Mouse (Mus musculus): Measurements from ENCODE around the gene Hira. TPM values are rescaled to one million over a fixed set of nuclear protein-coding genes. Genes with fewer than 3 reads are reported as not detected.
A peak's percentile ranks its signal among the peaks of the same experiment; 100 is the strongest.
"Not testable (repeated sequence)": the region's sequence is repeated elsewhere in the genome, so short reads cannot be mapped to it uniquely, and the experiment has no call there.

Hira gene
- total RNA-seq, 2 experiments from 2014 or later = 93.7 to 103 TPM

GRCm38 (mm10) chr16:18895249-18895648 is 18.4 kb downstream of the Hira start:
- intact Hi-C loops (cut with DNase I) = no loop called here
- no peak for DNase-seq (ENCODE audit: extremely low spot score in 1 of 2, low spot score in 2 of 2)

DNA sequence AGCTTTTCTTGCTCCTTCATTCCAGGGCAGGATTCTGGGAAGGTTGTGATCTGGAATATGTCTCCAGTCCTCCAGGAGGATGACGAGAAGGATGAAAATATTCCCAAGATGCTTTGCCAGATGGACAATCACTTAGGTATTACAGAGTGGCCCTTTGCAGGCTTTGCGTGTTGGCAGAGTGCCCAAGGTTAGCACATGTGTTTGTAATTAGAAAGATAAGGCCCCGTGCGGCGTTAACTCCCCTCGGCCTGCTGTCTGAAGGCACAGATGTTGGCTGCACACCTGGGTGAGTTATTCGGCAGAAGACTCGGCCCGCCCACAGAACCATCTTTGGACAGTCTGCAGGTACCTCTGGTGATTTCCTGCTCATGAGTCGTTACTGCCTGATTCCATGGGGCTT is 19.6 kb downstream of the Hira start:
- peak in 1 of 2 experiments; percentile 29 for DNase-seq (ENCODE audit: extremely low spot score in 1 of 2, low spot score in 2 of 2)
- intact Hi-C loops (cut with DNase I) = no loop called here

- no peak for DNase-seq (ENCODE audit: extremely low spot score in 1 of 2, low spot score in 2 of 2)
- intact Hi-C loops (cut with DNase I) = no loop called here
Observed at GRCm38 (mm10) chr16:18905648-18906047, 28.8 kb downstream of the Hira start.

DNA sequence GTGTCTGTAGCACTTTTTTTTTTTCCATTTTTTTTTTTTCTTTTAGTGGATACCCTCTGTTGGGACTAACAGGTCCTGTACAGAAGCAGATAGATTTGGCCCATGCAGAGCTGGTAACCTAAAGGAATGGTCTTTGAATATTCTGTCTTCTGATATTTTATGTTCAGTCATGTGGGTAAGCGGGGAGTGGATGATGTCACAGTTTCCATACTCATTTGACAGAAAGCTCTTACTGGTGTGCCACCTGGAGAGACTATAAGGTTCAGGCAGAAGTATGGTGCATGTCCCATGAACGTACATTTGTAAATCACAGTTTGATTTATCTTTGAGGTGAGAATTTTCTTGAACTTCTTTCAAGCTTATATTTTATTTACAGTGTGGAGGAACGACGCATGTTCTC is 39.2 kb downstream of the Hira start:
- DNase-seq (ENCODE audit: extremely low spot score in 1 of 2, low spot score in 2 of 2) = no peak
- intact Hi-C loops (cut with DNase I) = no loop called here

DNA sequence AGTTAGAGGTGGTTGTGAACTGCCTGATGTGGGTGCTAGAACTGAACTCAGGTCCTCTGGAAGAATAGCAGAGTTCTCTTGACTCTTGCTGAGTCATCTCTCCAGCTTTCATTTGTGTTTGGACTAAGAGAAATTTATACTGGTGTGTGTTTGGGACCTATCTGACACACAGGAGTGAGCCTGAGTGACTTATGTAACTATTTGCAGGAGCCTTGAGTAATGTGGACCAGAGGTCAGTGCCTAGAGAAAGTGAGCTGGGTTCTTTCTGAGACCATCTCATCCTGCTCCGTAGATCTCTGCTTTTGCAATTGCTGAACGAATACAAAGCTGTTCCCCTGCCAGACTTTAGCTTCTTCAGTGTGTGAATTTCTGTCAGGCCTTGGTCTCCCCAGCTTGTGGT is 44.9 kb downstream of the Hira start:
- no peak for DNase-seq (ENCODE audit: extremely low spot score in 1 of 2, low spot score in 2 of 2)
- intact Hi-C loops (cut with DNase I) = no loop called here

DNA sequence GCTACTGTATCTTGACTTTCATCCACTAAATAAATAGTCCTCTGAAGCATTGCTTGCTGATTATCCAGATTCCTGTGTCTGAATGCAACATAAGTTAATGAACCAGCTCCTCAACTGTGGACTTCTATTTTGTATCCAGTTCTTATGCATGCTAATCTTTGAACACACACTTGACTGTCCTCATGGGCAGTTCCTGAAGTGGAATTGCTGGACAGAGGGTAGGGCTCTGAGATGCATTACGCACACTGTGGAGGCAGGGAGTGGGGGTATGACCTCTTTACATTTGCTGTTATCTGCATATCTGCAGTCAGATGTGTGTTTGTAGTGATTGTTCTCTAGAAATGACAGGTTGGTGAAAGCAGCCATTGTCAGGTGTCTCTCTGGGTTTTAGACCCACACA is 51.1 kb downstream of the Hira start:
- intact Hi-C loops (cut with DNase I) = no loop called here
- DNase-seq (ENCODE audit: extremely low spot score in 1 of 2, low spot score in 2 of 2) = no peak

DNA sequence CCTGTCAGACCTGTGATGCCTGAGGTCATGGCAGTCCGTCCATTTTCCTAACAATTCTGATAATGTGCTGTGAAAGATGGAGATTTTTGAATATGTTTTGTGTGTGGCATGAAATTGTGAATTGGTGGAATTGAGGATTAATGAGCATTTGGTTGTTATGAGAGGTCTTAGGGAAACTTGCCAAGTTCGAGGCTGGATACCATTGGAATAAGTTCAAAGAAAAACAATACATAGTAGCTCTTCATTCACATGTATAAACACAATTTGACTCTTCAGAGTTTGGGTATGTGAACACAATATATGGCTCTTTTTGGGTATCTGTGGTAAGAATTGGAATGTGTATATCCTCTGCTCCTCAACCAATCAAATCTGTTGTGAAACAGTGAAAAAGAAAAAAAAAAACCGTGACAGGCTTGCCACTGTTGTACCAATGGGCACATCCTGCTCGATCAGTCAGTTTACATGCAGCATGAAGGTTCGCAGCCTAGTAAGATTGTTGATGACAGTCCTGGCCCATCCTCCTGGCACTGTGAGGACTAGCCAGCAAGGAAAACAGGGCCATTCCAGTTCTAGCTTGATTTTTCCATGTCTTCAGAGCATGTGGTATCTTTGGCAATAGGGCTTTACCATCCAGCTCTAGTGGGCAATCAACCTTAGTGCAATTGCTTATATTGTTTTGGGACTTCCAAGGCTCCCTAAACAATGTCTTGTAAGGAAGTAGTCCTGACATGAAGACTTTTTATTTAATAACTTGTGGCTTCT is 61.7 kb downstream of the Hira start:
- DNase-seq (ENCODE audit: extremely low spot score in 1 of 2, low spot score in 2 of 2) = no peak
- intact Hi-C loops (cut with DNase I) = no loop called here

DNA sequence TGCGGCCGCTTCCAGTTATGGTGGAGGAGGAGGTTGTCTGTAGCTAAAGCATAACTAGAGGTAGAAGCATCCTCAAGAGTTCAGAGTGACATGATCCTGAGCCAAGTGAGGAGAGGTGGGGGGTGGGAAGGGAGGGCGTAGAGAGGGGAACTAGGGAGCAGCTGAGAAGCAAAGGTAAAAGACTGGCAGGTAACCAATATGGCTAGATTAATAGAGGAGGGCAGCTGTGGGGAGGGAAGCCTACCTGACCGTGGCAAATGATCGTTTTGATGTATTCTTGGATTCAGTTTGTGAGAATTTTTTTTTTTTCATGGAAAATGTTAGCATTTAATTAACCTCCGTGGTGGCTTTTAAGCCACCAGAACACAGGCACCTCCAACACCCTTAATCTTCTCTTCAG is 67.1 kb downstream of the Hira start:
- no peak for DNase-seq (ENCODE audit: extremely low spot score in 1 of 2, low spot score in 2 of 2)
- intact Hi-C loops (cut with DNase I) = no loop called here

DNA sequence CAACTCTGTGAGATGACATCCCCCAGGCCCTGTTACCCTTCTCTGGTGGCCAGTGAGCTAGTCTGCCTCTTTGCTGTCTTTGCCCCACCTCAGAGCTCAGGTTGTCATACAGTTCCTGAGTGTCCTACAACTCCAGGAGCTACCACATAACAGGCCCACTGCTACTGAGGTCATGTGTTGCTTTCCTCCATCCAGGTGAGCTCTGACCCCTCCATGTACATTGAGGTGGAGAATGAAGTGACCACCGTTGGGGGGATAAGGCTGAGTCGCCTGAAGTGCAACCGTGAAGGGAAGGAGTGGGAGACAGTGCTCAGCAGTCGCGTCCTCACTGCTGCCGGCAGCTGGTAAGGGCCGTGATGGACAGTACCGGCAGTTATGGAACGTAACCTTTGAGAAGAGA is 72.1 kb downstream of the Hira start:
- intact Hi-C loops (cut with DNase I) = no loop called here
- no peak for DNase-seq (ENCODE audit: extremely low spot score in 1 of 2, low spot score in 2 of 2)

- no peak for DNase-seq (ENCODE audit: extremely low spot score in 1 of 2, low spot score in 2 of 2)
- intact Hi-C loops (cut with DNase I) = no loop called here
Observed at GRCm38 (mm10) chr16:18950351-18950750, 73.5 kb downstream of the Hira start.

DNA sequence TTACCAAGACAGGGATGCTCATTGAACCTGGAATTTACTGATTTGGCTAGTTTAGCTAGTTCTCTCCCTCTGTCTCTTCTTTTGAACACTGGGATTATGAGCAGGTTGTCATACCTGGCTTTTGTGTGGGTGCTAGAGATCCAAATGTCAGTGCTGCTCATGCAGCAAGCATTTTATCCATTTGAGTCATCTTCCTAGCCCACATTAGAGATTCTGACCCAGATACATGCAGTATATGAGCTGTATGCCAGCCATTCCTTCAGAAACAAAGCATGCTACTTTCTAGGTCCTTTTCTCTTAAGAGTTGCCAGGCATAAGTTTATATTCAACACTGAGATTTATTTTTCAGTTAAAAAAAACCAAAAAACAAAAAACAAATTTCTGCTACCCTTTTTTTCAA is 76.0 kb downstream of the Hira start:
- intact Hi-C loops (cut with DNase I) = no loop called here
- DNase-seq (ENCODE audit: extremely low spot score in 1 of 2, low spot score in 2 of 2) = no peak

DNA sequence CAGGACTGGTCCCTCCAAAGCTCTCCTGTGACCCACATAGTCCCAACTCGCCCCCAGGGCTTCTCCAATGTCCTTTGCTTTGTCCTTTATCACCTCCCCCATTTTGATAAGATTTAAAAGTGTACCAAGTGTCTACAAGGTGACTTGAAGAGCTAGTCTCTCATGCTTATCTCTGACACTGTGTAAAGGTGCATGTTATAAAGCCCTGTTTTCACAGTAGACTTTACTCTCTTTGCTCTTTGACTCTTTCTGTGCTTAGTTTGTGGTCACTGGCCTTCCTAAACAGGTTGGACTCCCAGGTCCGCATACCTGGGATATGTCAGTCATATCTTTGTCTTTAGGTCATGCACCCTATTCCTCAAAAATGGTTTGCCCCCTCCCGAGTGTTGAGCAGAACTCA is 78.2 kb downstream of the Hira start:
- no peak for DNase-seq (ENCODE audit: extremely low spot score in 1 of 2, low spot score in 2 of 2)
- intact Hi-C loops (cut with DNase I) = no loop called here

DNA sequence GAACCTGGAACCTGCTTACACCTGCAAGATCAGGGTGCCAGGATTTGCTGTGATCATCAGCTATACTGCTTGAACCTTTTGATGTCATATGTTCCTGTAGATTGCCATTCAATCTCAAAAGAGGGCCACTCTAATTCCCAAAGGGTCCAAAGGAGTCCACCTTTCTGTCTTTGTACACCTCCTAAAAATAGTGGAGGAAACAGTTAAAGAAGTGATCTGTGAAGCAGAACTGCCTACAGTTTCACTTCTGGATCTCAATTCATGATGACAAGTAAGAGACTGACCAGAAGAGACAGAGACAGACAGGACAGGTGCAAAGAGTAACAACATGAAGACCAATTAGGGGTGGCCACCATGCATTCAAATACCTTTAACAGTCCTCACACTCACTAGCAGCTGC is 86.6 kb downstream of the Hira start:
- no peak for DNase-seq (ENCODE audit: extremely low spot score in 1 of 2, low spot score in 2 of 2)
- intact Hi-C loops (cut with DNase I) = no loop called here

DNA sequence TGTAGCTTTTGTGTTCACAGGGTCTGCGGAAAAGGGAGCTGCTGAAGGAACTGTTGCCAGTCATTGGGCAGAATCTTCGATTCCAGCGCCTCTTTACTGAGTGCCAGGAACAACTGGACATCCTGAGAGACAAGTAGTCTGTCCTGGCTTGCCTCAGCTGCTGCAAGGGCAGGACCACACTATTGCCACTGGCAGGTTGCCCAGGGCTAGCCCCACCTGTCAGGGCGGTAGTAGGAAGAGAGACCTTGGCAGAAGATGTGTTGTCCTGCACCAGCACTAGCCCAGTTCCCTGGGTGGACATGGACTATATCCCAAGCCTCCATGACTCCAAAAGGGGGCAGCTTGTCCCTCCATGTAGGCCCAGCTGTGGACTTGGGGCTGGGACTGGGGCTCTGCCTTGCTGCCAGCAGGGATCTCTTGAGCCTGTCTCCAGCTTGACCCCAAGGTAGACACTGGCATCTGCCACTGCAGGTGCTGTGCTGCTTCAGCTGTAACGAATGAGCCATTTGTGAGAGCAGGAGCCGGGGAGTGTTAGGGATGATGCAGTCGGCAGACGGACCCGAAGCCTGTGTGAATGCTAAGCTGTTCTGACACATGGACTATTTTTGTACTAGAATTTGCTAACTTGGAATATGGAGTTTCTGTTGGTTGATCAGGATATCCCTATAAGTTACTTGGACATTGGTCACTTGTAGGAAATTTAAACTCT is 92.7 kb downstream of the Hira start:
- intact Hi-C loops (cut with DNase I) = no loop called here
- DNase-seq (ENCODE audit: extremely low spot score in 1 of 2, low spot score in 2 of 2) = peak; percentile 16 to 56

DNA sequence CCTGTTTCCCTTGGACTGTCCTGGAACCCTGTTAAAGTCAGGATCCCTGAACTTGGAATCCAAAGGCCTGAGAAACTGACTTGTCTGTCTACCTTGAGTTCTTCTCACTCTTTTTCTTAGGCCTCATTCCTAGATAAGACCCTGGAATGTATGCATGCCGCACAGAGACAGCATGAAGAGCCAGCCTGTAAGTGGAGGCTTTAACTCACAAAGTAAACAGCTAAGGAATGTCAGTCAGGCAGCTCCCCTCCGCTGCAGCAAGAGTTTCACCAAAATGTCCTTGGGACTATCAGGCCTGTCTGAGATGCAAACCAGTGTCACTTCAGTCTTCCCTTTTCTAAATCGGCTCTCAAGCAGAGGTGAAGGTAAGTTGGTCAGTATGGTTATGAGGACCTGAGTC is 94.0 kb downstream of the Hira start:
- no peak for DNase-seq (ENCODE audit: extremely low spot score in 1 of 2, low spot score in 2 of 2)
- intact Hi-C loops (cut with DNase I) = no loop called here

DNA sequence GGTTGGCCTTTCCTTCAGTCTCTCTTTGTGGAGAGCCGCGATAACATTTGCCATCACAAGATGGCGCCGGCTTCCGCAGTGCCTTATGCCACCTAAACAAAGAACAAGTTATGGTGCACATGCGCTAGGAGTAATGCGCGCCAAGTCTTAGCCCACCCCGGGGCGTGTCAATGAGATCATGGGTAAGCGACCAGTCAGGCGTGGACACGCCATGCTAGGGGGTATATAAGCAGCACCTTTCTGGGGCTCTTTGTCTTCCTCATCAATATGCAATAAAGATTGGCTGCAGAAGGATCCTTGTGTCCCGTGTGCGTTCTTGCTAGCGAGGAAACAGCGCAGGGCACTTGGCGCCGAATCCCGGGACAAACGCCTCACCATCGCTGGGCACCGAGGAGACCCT is 98.8 kb downstream of the Hira start:
- DNase-seq (ENCODE audit: extremely low spot score in 1 of 2, low spot score in 2 of 2); intact Hi-C loops (cut with DNase I): not testable (repeated sequence)

GRCm38 (mm10) chr16:18976315-18976714 is 99.5 kb downstream of the Hira start:
- no peak for DNase-seq (ENCODE audit: extremely low spot score in 1 of 2, low spot score in 2 of 2)
- intact Hi-C loops (cut with DNase I) = no loop called here

DNA sequence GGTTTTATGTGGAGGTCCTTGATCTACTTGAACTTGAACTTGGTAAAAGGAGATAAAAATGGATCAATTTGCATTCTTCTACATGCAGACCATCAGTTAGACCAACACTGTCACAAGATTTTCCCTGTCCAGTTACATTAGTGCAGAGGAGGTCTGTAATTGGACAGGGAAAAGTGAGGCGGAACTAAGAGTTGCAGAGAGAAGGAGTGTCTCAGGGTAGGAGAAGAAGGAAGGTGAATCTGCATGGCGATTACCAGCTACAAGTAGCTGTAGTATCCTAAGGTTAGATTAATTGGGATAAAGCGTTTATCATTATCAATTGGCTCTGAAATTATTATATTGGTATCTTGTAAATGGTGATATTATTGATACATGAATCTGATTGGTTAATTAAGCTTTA is 109.5 kb downstream of the Hira start:
- intact Hi-C loops (cut with DNase I) = no loop called here

DNA sequence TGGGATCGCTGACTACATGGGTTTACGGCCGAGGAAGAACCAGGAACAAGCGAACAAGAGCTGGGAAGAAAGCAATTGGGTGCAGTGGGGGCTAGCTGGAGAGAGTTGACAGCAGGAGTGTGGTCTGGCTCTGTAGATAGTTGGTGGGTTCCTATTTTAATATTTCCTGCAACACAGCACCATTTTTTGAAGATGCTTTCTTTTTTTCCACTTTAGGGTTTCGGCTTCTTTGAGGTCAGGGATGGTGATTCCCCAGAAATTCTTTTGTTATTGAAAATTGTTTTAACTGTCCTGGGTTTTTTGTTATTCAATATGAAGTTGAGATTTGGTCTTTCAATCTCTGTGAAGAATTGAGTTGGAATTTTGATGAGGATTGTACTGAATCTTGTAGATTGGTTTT is 110.0 kb downstream of the Hira start:
- DNase-seq (ENCODE audit: extremely low spot score in 1 of 2, low spot score in 2 of 2) = no peak
- intact Hi-C loops (cut with DNase I) = no loop called here

More for the DNA sequence above, 109.5 kb downstream of the Hira start:
- no peak for DNase-seq (ENCODE audit: extremely low spot score in 1 of 2, low spot score in 2 of 2)

GRCm38 (mm10) chr16:19002610-19003389 is 126.0 kb downstream of the Hira start:
- DNase-seq (ENCODE audit: extremely low spot score in 1 of 2, low spot score in 2 of 2); intact Hi-C loops (cut with DNase I): not testable (repeated sequence)
